Mouse (Mus musculus): ENCODE results near the gene Sstr3.

The Sstr3 gene

DNA sequence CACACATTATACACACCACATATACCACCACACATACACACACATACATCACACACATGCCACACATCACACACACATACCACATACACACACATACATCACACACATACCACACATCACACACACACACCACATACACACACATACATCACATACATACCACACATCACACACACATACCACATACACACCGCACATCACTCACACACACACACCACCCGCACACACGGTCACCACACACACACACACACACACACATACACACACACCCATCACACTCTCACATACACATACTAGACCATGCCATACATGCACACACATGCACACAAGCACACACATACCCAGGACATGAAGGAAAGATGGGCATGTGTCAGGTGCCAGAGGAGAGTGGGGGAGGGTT is 18.9 kb upstream of the Sstr3 start:
- intact Hi-C loops (cut with DNase I), result no loop called here

GRCm38 (mm10) chr15:78559141-78559979 is 14.9 kb upstream of the Sstr3 start:
- intact Hi-C loops (cut with DNase I), result no loop called here

DNA sequence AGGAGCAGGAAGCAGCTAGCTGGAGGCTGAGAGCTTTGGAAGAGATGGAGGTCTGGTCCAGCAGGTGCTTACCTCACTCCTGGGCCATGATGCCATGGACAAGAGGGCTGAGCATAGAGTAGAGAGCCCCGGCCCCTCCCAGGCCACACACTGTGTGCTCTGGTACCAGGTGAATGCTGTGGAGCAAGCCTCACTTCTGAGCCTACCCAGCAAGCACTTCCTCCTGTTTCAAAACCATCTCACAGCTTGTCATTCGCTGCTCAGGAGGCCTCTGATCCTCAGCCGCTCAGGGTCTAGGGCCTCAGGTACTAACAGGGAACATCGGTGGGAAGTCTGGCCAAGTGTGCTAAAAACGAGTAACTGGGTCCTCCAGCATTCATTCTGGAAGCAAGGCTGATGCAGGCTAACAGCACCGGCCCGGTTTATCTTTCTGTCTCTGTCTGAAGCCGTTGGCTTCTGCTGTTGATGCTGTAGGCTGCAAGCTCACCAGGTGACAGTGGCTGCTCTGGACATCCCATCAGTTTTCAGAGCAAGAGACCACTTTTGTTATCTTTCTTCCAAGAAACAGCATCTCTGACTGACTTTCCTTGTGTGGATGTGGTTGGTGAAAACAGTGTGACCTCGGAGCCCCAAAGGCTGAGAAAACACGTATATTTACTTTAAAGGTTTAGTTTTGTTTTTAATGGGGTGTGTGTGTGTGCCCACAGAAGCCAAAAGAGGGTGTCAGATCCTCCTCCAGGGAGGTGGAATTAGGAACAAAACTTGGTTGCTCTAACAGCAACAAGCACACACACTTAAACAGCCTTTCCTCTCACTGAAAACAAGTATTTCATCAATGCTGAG is 13.4 kb upstream of the Sstr3 start:
- intact Hi-C loops (cut with DNase I), result no loop called here

DNA sequence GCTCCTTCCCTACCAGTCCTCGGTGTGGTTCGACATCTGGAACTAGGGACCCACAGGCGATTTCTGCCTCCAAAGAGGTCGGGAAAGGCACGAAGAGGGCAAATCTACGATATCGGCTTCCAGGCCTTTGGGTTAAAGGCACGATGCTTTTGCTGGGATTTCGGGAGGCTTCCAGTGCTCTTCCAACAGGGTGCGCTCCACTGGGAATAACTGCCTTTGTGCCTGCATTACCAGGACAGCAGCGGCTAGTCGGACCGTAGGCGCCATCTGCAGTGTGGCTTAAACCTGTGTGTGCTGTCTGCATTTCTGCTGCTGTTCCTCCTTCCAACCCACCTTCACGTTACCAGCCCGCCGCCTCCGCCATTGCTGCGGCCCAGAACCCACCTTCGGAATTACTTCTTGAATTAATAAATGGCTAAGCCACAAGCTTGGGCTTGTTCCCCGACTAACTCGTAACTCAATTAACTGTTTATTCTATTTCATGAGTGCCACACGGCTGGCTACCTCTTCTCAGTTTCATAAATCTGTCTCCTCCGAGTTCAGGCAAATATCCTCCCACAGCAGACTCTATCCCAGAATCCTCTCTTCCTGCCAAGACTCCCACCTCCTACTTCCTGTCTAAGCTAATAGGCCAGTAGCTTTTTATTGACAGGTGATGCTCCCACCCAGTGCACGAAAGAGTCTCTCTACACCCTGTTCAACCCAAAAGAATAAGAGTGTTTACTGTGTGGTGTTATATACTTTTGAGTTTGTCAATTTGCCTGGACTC is 10.2 kb upstream of the Sstr3 start:
- intact Hi-C loops (cut with DNase I), result no loop called here

GRCm38 (mm10) chr15:78549189-78549734 is 4.8 kb upstream of the Sstr3 start:
- intact Hi-C loops (cut with DNase I), result loop anchor here (10.0 kb wide), 1 partner anchor 194 kb away; no protein-coding TSS in a partner anchor

GRCm38 (mm10) chr15:78548711-78549110 is 4.2 kb upstream of the Sstr3 start:
- intact Hi-C loops (cut with DNase I), result loop anchor here (10.0 kb wide), 1 partner anchor 194 kb away; no protein-coding TSS in a partner anchor

GRCm38 (mm10) chr15:78548336-78548665 is 3.8 kb upstream of the Sstr3 start:
- intact Hi-C loops (cut with DNase I), result loop anchor here (10.0 kb wide), 1 partner anchor 194 kb away; no protein-coding TSS in a partner anchor

- intact Hi-C loops (cut with DNase I), result loop anchor here (10.0 kb wide), 1 partner anchor 193 kb away; no protein-coding TSS in a partner anchor
Observed at GRCm38 (mm10) chr15:78547415-78548335, 3.2 kb upstream of the Sstr3 start.

GRCm38 (mm10) chr15:78546060-78546459 is 1.6 kb upstream of the Sstr3 start:
- intact Hi-C loops (cut with DNase I), result loop anchor here (10.0 kb wide), 1 partner anchor 191 kb away; no protein-coding TSS in a partner anchor

DNA sequence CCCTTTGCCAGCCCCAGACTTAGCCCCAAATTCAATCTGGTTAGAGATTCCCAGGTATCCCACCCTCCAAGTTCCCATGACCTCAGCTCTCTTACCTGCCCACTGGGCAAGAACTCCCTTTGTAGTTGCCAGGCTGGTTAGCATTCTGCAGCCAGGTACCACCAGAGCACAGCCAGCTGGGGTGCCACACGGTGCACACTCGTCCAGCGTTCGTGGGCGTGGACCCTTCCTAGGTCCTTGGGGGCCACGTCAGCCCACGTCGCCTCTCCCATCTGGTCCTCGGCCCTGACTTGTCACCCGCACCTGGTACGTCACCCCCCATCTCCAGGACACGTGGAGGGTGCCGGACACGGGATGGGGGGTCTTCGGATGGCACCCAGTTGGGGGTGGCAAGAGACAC is 444 bp downstream of the Sstr3 start:
- intact Hi-C loops (cut with DNase I), result loop anchor here (10.0 kb wide), 1 partner anchor 189 kb away; no protein-coding TSS in a partner anchor

GRCm38 (mm10) chr15:78542767-78543303 is 1.6 kb downstream of the Sstr3 start:
- intact Hi-C loops (cut with DNase I), result loop anchor here (10.0 kb wide), 1 partner anchor 188 kb away; no protein-coding TSS in a partner anchor

GRCm38 (mm10) chr15:78542098-78542766 is 2.3 kb downstream of the Sstr3 start:
- intact Hi-C loops (cut with DNase I), result loop anchor here (10.0 kb wide), 1 partner anchor 187 kb away; no protein-coding TSS in a partner anchor

- intact Hi-C loops (cut with DNase I), result loop anchor here (10.0 kb wide), 1 partner anchor 187 kb away; no protein-coding TSS in a partner anchor
Observed at GRCm38 (mm10) chr15:78541606-78542005, 2.9 kb downstream of the Sstr3 start.

DNA sequence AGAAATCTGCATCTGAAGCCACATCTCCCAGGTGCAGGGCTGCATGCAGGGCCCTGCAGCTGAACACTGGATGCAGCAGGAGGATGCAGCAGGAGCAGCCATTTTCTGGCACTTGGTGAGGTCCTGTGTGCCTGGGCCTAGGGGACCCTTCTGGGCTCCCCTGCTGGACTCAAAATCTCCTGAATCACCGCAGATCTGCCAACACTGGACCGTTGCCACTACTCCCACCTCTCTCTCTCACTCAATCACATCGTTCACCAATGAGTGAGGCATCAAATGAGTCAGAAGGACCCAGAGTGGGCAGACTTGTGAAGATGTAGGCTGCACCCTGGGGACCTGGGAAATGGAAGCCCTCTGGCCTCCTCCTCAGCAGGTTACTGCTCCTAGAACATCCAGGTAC is 3.4 kb downstream of the Sstr3 start:
- intact Hi-C loops (cut with DNase I), result loop anchor here (10.0 kb wide), 1 partner anchor 186 kb away; no protein-coding TSS in a partner anchor

GRCm38 (mm10) chr15:78535723-78536421 is 8.6 kb downstream of the Sstr3 start:
- intact Hi-C loops (cut with DNase I), result no loop called here

- intact Hi-C loops (cut with DNase I), result loop anchor here (2.0 kb wide), 1 partner anchor 87 kb away; no protein-coding TSS in a partner anchor
Observed at GRCm38 (mm10) chr15:78533346-78533835, 11.1 kb downstream of the Sstr3 start.

DNA sequence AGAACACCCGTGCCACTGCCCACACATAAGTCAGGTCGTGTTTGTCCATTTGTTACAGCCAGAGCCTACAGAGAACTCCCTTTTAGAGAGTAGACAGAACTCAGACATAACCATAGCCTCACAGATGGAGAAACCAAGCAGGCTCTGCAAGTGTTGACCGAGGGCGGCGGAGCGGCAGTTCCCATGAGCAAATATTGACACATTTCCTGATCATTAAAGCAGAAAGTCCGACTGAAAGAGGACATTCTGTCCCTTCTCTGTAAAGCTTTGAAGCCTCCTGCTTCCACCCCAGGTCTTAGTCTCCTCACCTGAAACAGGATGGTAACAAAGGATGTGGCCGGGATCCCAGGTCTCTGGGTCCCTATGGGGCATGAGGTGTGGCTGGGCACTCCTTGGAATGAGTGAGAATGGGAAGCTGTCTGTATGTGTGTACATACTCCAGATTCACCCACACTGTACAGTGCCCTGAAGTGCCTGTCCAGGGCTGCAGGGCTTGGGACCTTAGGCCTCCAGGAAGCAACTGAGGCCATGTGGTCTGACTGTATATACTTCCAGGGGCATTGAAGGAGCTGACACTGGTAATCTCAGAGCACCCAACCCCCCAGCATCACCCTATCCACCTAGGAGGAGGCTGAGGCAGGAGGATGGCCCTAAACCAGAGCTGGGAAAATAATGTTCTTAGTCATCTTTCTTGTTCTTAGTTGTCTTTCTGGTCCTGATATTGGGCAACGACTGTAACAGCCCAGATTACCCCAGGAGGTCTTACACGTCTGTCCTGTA is 11.7 kb downstream of the Sstr3 start:
- intact Hi-C loops (cut with DNase I), result loop anchor here (1.0 to 2.0 kb wide), 2 partner anchors 18 to 86 kb away; no protein-coding TSS in a partner anchor

All from adrenal gland (tissue).